Mouse (Mus musculus) spleen, postnatal 36 days (tissue): Measurements from ENCODE around the gene Mthfd2l.

Experiments used
- DNase-seq, 2 experiments: peaks; one replicate each; pipeline ENCODE4 v3.0.0; 2022; ENCODE audit warnings: low spot score in 2 of 2, mixed read lengths in 1 of 2

Mthfd2l gene

GRCm38 (mm10) chr5:90930971-90931851, at the start of gene Mthfd2l:
Gene Mthfd2l, plus strand, starts transcription at chr5:90931117.
- peak; percentile 71 to 73 for DNase-seq

- no peak for DNase-seq
These were observed 49.2 kb upstream of the Mthfd2l start for GRCm38 (mm10) chr5:90881682-90882081.

GRCm38 (mm10) chr5:90882146-90882545, 48.8 kb upstream of the Mthfd2l start:
- no peak for DNase-seq

GRCm38 (mm10) chr5:90884628-90885242, 46.2 kb upstream of the Mthfd2l start:
- DNase-seq = no peak

GRCm38 (mm10) chr5:90888661-90889060, 42.3 kb upstream of the Mthfd2l start:
- DNase-seq = no peak

- no peak for DNase-seq
These were observed 40.1 kb upstream of the Mthfd2l start, which contains the start of gene Cxcl1 for GRCm38 (mm10) chr5:90890519-90891463. Gene Cxcl1, plus strand, starts transcription at chr5:90891241.

GRCm38 (mm10) chr5:90891464-90891813, 39.5 kb upstream of the Mthfd2l start:
- DNase-seq = no peak

- no peak for DNase-seq
These were observed 36.7 kb upstream of the Mthfd2l start for GRCm38 (mm10) chr5:90894231-90894630.

GRCm38 (mm10) chr5:90897429-90897828, 33.5 kb upstream of the Mthfd2l start:
- DNase-seq = no peak

GRCm38 (mm10) chr5:90899308-90899707, 31.6 kb upstream of the Mthfd2l start:
- no peak for DNase-seq

- no peak for DNase-seq
These were observed 30.8 kb upstream of the Mthfd2l start for GRCm38 (mm10) chr5:90900147-90900546.

- no peak for DNase-seq
These were observed 30.2 kb upstream of the Mthfd2l start for GRCm38 (mm10) chr5:90900688-90901087.

GRCm38 (mm10) chr5:90902380-90903260, 28.3 kb upstream of the Mthfd2l start:
- DNase-seq = no peak

GRCm38 (mm10) chr5:90903339-90904020, 27.4 kb upstream of the Mthfd2l start, which contains the start of gene Cxcl2:
Gene Cxcl2, plus strand, starts transcription at chr5:90903871.
- no peak for DNase-seq

- peak in 1 of 2 experiments; percentile 30 for DNase-seq
These were observed 21.9 kb upstream of the Mthfd2l start for GRCm38 (mm10) chr5:90908983-90909382.

GRCm38 (mm10) chr5:90919495-90919894, 11.4 kb upstream of the Mthfd2l start:
- no peak for DNase-seq

GRCm38 (mm10) chr5:90922958-90923357, 8.0 kb upstream of the Mthfd2l start:
- no peak for DNase-seq

GRCm38 (mm10) chr5:90930546-90930945, 371 bp upstream of the Mthfd2l start:
- no peak for DNase-seq

GRCm38 (mm10) chr5:90931911-90932310, 994 bp downstream of the Mthfd2l start:
- no peak for DNase-seq

GRCm38 (mm10) chr5:90936706-90937105, 5.8 kb downstream of the Mthfd2l start:
- no peak for DNase-seq
